Mouse (Mus musculus) heart, adult 2 months (tissue): Measurements from ENCODE around the gene Abo. TPM values are rescaled to one million over a fixed set of nuclear protein-coding genes. Genes with fewer than 3 reads are reported as not detected.
A peak's percentile ranks its signal among the peaks of the same experiment; 100 is the strongest.
"Not testable (repeated sequence)": the region's sequence is repeated elsewhere in the genome, so short reads cannot be mapped to it uniquely, and the experiment has no call there.

Source experiments
- DNase-seq, 2 experiments: peaks; one replicate each; pipeline ENCODE4 v3.0.0; 2021
- H3K27ac ChIP-seq: fragments of 200-600 bp; 2 replicates; pipeline ENCODE4 v1.8.1; 2022
- H3K27me3 ChIP-seq: fragments of 200-500 bp; 2 replicates; pipeline ENCODE4 v1.6.1; 2012; ENCODE audit warnings: mild to moderate bottlenecking, low read length, inconsistent platforms, mixed read lengths; ENCODE audit not compliant: control insufficient read depth, insufficient read depth
- H3K36me3 ChIP-seq: fragments of 200-500 bp; 2 replicates; pipeline ENCODE4 v1.6.1; 2012; ENCODE audit warnings: low read length, inconsistent platforms; ENCODE audit not compliant: control insufficient read depth, insufficient read depth
- H3K4me1 ChIP-seq: fragments of 200-500 bp; 2 replicates; pipeline ENCODE4 v1.6.1; 2011; ENCODE audit warnings: low read length; ENCODE audit not compliant: control insufficient read depth, insufficient read depth
- H3K4me3 ChIP-seq: fragments of 200-600 bp; 2 replicates; pipeline ENCODE4 v1.8.1; 2022
- H3K79me2 ChIP-seq: fragments of 200-500 bp; replicated peaks from 2 replicates; pipeline ENCODE4 v1.6.1; 2012; ENCODE audit warnings: mild to moderate bottlenecking, inconsistent platforms, low read length, moderate library complexity, mixed read lengths; ENCODE audit not compliant: control insufficient read depth, insufficient read depth
- H3K9ac ChIP-seq: fragments of 200-500 bp; 2 replicates; pipeline ENCODE4 v1.6.1; 2012; ENCODE audit warnings: low read depth, mild to moderate bottlenecking, control low read depth, inconsistent platforms, low read length, mixed read lengths
- CTCF ChIP-seq: fragments of 200-600 bp; IDR thresholded peaks from 2 replicates; pipeline ENCODE4 v1.8.1; 2022; ENCODE audit warnings: antibody characterized with exemption, mild to moderate bottlenecking, moderate library complexity
- EP300 ChIP-seq: fragments of 200-500 bp; IDR thresholded peaks from 2 replicates; pipeline ENCODE4 v1.6.1; 2011; ENCODE audit warnings: low read depth, low read length, control low read depth; ENCODE audit not compliant: insufficient read depth
- POLR2A ChIP-seq: fragments of 200-500 bp; IDR thresholded peaks from 2 replicates; pipeline ENCODE4 v1.6.1; 2011; ENCODE audit warnings: mild to moderate bottlenecking, low read depth, low read length, control low read depth; ENCODE audit not compliant: insufficient read depth
- WGBS: fragments of 180-500 bp; shearing (Covaris S2); methylation state at CpG from one replicate; pipeline ENCODE4 v1.1.7; 2018; 5-methylcytosine and 5-hydroxymethylcytosine counted together
- intact Hi-C: fragments of 180-260 bp; cut with DNase I; formaldehyde crosslinking; loops from one replicate; pipeline ENCODE4 v1.15.1; 2025
- polyA plus RNA-seq: library from polyadenylated mRNA; depleted of rRNA; stranded (reverse); fragments of >200 nt; gene quantifications from 2 replicates; pipeline ENCODE4 v1.2.3, GENCODE M21; 2012
- total RNA-seq, 2 experiments: library from RNA; stranded (reverse); gene quantifications; 2 replicates each; pipeline ENCODE4 v1.2.3; 2021

The Abo gene
- total and polyA plus RNA-seq, 3 experiments: not detected

DNA sequence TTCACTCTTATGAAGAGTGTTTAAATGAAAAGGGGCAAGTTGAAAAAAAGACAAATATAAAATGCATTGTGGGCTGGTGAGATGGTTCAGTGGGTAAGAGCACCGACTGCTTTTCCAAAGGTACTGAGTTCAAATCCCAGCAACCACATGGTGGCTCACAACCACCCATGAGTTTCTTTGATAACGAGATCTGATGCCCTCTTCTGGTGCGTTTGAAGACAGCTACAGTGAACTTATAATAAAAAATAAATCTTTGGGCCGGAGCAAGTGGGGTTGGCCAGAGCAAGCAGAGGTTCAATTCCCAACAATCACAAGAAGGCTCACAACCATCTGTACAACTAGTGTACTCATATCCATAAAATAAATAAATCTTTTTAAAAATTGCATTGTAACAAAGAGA, 31.1 kb upstream of the Abo start:
- Histone ChIP-seq H3K79me2 (no peaks in the 10 kb centered on the region), H3K27me3 (no peaks in the 10 kb centered on the region), H3K36me3 (no peaks in the 10 kb centered on the region; the same call in 1 of the 2 replicates), H3K9ac (no peak overlapping the region), H3K4me3 (no peak overlapping the region), H3K4me1 (no peaks in the 10 kb centered on the region), H3K27ac (no peak overlapping the region)
- intact Hi-C loops: no loop called here
- DNase-seq: no peak
- TF ChIP-seq CTCF: no peak
- TF ChIP-seq POLR2A: no peak
- no peak for TF ChIP-seq EP300
- WGBS: 86% methylated on average over 4 of the region's 4 CpGs

DNA sequence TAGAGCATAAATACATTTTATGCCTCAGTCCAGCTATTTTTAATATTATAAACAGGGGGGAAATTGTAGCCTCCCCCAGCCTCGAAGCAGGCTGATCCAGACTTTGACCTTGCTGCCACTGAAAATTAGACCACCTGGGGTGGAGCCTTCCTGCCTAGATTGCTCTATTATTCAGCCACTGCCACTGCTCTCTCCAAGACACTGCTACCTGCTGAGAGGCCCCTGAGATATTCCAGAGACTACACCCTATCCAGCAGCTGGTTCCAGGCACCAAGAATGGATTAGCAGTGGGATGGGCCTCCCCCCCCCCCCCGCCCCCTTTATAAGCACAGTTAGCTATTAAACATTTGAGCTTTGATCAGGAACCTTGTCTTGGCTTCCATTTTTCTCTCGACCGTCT, 21.4 kb upstream of the Abo start:
- H3K79me2 ChIP-seq, H3K4me1 ChIP-seq, H3K27ac ChIP-seq, H3K9ac ChIP-seq, H3K4me3 ChIP-seq, DNase-seq, H3K36me3 ChIP-seq, intact Hi-C loops, H3K27me3 ChIP-seq: not testable (repeated sequence)
- 78% methylated on average over 4 of the region's 4 CpGs for WGBS

DNA sequence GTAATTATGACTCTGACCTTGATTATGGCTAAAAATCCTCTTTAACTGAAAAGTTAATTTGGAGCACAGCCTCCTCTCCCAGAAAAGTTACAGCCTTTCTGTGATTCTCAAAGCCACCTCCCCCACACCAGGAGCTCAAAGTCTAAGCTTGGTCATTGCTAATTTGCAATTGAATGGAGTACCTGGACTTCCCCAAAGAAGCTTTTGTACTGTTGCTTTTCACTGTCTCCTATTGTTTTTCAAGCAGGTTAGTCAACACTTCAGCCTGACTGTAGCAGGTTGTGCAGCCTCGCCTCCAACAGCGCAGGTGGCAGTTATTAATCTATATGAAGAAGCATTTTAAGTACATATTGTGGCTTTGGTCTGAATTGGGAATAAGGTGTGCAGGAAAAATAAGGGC, 20.8 kb upstream of the Abo start:
- H3K4me3 ChIP-seq, H3K4me1 ChIP-seq, H3K27me3 ChIP-seq, H3K36me3 ChIP-seq, H3K27ac ChIP-seq, H3K79me2 ChIP-seq, DNase-seq, H3K9ac ChIP-seq, intact Hi-C loops: not testable (repeated sequence)
- 96% methylated on average over 2 of the region's 2 CpGs for WGBS

DNA sequence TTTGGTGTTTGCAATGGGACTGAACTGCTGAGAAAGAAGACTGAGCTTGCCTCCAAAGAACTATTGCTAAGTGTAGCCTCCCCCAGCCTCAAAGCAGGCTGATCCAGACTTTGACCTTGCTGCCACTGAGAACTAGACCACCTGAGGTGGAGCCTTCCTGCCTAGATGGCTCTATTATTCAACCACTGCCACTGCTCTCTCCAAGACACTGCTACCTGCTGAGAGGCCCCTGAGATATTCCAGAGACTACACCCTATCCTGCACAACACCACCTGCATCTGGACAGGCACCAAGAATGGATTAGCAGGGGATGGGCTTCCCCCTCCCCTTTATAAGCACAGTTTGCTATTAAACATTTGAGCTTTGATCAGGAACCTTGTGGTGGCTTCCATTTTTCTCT, 13.8 kb upstream of the Abo start:
- Histone ChIP-seq H3K9ac (no peak overlapping the region), H3K4me3 (no peak overlapping the region), H3K36me3 (no peaks in the 10 kb centered on the region), H3K4me1 (no peaks in the 10 kb centered on the region), H3K27ac (no peak overlapping the region), H3K27me3 (0 out of 2 replicates have a peak, but pooled peaks cover 2% of the 10 kb centered on the region), H3K79me2 (no peaks in the 10 kb centered on the region)
- TF ChIP-seq EP300: no peak
- no peak for TF ChIP-seq CTCF
- TF ChIP-seq POLR2A: no peak
- DNase-seq: no peak
- intact Hi-C loops: no loop called here

DNA sequence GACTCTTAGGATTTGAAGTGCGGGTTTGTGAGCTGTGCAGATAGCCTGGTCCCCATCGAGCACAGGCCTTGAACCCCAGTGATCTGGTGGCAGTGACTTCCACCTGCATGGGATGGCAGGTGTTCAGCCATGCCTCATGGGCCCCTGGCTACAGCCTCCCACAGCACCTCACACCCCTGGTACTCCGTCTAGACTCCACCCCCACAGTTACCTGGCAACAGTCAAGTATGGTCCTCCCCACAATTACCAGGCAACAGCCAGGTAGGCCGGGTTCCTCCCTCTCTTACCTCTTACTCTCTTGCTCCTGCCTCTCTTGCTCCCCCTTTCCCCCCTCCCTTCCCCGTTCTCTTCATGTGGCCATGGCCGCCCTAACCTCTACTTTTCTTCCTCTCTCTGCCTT, 5.9 kb upstream of the Abo start:
- no peaks in the 10 kb centered on the region for H3K27me3 ChIP-seq
- WGBS: 48% methylated on average over 6 of the region's 6 CpGs

DNA sequence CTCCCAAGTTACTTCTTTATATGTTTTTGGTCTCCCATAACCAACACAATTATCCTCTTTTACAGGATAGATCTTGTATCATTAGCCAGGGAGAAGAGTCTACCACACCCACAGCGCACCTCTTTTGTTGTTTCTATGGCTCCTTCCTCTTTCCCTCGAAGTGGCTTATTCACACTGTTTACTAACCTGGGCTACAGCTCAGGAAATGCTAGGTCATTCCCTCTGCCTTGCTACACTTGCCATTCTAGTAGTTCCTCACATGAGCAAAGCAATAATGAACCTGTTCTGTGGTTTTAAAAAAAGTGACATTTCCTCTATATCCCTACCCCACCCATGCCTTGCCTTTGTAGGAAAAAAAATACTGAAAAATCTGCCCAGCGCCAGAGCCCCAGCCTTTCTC, 1.9 kb downstream of the Abo start:
- no peak for TF ChIP-seq EP300
- Histone ChIP-seq H3K27ac (no peak overlapping the region), H3K79me2 (no peaks in the 10 kb centered on the region), H3K4me1 (no peaks in the 10 kb centered on the region), H3K4me3 (no peak overlapping the region), H3K36me3 (no peaks in the 10 kb centered on the region), H3K9ac (no peak overlapping the region), H3K27me3 (0 out of 2 replicates have a peak, but pooled peaks cover 2% of the 10 kb centered on the region)
- 67% methylated on average over 3 of the region's 3 CpGs for WGBS
- no peak for DNase-seq
- intact Hi-C loops: no loop called here

More for the DNA sequence above, 5.9 kb upstream of the Abo start:
- intact Hi-C loops: no loop called here
- no peak for TF ChIP-seq EP300
- TF ChIP-seq CTCF: no peak
- TF ChIP-seq POLR2A: no peak
- no peak for DNase-seq
- Histone ChIP-seq H3K79me2 (no peaks in the 10 kb centered on the region), H3K4me3 (no peak overlapping the region), H3K9ac (no peak overlapping the region), H3K4me1 (no peaks in the 10 kb centered on the region), H3K27ac (no peak overlapping the region), H3K36me3 (no peaks in the 10 kb centered on the region)

DNA sequence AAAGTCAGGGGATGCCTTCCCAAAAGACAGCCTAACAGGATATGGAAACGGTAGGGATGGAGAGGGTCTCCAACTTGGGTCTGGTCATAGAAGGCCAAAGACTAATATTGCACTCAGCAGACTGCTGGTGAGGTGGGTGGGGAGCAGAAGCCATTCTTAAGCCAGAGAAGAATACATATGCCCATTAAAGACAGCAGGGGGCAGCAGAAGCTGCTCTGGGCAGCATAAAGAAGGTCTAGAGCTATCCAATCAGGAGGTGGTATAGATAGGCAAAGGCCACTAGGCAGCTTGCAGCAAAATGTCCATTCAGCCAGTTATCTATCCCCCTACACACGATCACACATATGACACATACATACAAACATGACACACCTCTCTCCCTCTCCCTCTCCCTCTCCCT, 17.1 kb downstream of the Abo start:
- Histone ChIP-seq H3K4me3 (no peak overlapping the region), H3K4me1 (no peaks in the 10 kb centered on the region), H3K9ac (no peak overlapping the region), H3K27me3 (no peaks in the 10 kb centered on the region), H3K79me2 (no peaks in the 10 kb centered on the region), H3K36me3 (no peaks in the 10 kb centered on the region), H3K27ac (no peak overlapping the region)
- no peak for TF ChIP-seq POLR2A
- TF ChIP-seq CTCF: peak; percentile 69
- no peak for TF ChIP-seq EP300
- intact Hi-C loops: loop anchor here (1.0 to 2.0 kb wide), 2 partner anchors 191 to 389 kb away; no protein-coding TSS in a partner anchor
- WGBS: 49% methylated on average over 2 of the region's 2 CpGs
- no peak for DNase-seq
